Mouse (Mus musculus) liver, embryonic 13.5 days (tissue): Measurements from ENCODE around the gene Aym1. TPM values are rescaled to one million over a fixed set of nuclear protein-coding genes. Genes with fewer than 3 reads are reported as not detected.
"Not testable (repeated sequence)": the region's sequence is repeated elsewhere in the genome, so short reads cannot be mapped to it uniquely, and the experiment has no call there.

Experiments used
- ATAC-seq: fragments of 200-750 bp; cut with Nextera tagmentation; 2 replicates; pipeline ENCODE4 v1.8.0; 2017; ENCODE audit warnings: low read depth, mild to moderate bottlenecking, moderate number of reproducible peaks, moderate library complexity
- DNase-seq: peaks from one replicate; pipeline ENCODE4 v3.0.0; 2022
- H3K27ac ChIP-seq: fragments of 300-500 bp; sonication (generic); 2 replicates; pipeline ENCODE4 v1.5.1; 2015; ENCODE audit warnings: moderate library complexity, mild to moderate bottlenecking, inconsistent platforms
- H3K27me3 ChIP-seq: fragments of 300-500 bp; sonication (generic); 2 replicates; pipeline ENCODE4 v1.6.1; 2015; ENCODE audit warnings: mild to moderate bottlenecking, inconsistent platforms
- H3K36me3 ChIP-seq: fragments of 300-500 bp; sonication (generic); 2 replicates; pipeline ENCODE4 v1.6.1; 2015; ENCODE audit warnings: mild to moderate bottlenecking, inconsistent platforms
- H3K4me1 ChIP-seq: fragments of 300-500 bp; sonication (generic); replicated peaks from 2 replicates; pipeline ENCODE4 v1.6.1; 2015; ENCODE audit warnings: inconsistent platforms
- H3K4me2 ChIP-seq: fragments of 300-500 bp; sonication (generic); 2 replicates; pipeline ENCODE4 v1.6.1; 2015; ENCODE audit warnings: inconsistent platforms, mild to moderate bottlenecking, moderate library complexity
- H3K4me3 ChIP-seq: fragments of 300-500 bp; sonication (generic); replicated peaks from 2 replicates; pipeline ENCODE4 v1.5.1; 2015; ENCODE audit warnings: mild to moderate bottlenecking, inconsistent platforms
- H3K9ac ChIP-seq: fragments of 300-500 bp; sonication (generic); 2 replicates; pipeline ENCODE4 v1.6.1; 2015; ENCODE audit warnings: mild to moderate bottlenecking, inconsistent platforms
- H3K9me3 ChIP-seq: fragments of 300-500 bp; sonication (generic); replicated peaks from 2 replicates; pipeline ENCODE4 v1.6.1; 2016; ENCODE audit warnings: inconsistent platforms
- WGBS: fragments of 180-500 bp; shearing (Covaris S2); methylation state at CpG from one replicate; pipeline ENCODE4 v1.1.7; 2015; ENCODE audit not compliant: insufficient replicate concordance; 5-methylcytosine and 5-hydroxymethylcytosine counted together
- polyA plus RNA-seq: library from polyadenylated mRNA; unstranded; fragments of >200 nt; fragmentation: Nextera tagmentation; extraction: Ambion mirVana; gene quantifications from 2 replicates; pipeline ENCODE4 v1.2.1, GENCODE M21; 2015

Aym1 gene
- polyA plus RNA-seq, 1 experiment from 2014 or later, result not detected

DNA sequence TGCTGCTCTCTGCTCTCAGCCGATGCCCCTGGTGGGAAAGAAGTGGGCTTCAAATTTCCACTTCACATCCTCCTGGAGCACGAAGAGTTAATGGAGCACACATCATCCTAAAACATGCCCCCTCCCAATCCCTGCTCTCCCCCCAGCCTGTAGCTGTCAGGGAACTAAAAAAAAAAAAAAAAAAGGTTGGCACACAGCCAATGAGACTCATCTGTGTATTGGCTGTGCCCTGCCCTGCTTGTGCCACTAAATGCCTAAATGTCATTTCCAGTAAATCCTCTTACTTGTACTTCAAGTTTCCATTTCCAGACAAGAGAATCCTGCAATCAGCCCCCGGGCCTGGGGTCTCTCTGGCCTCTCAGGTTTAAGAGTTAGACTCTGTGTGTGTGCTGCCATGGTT is 562 bp downstream of the Aym1 start:
- H3K36me3 ChIP-seq, result no peaks in the 10 kb centered on the region
- no peak for DNase-seq
- H3K27ac ChIP-seq, result no peak overlapping the region
- no peak overlapping the region for H3K4me3 ChIP-seq
- peaks cover 12% of the 10 kb centered on the region; the same call in 1 of the 2 replicates for H3K27me3 ChIP-seq
- no peak for ATAC-seq
- H3K9ac ChIP-seq, result no peak overlapping the region
- no peaks in the 10 kb centered on the region for H3K4me1 ChIP-seq
- no peaks in the 10 kb centered on the region for H3K9me3 ChIP-seq
- 41% methylated on average over 3 of the region's 3 CpGs for WGBS
- no peak overlapping the region for H3K4me2 ChIP-seq

- 0 out of 2 replicates have a peak, but pooled peaks cover 5% of the 10 kb centered on the region for H3K27me3 ChIP-seq
- H3K4me1 ChIP-seq, result no peaks in the 10 kb centered on the region
- H3K9ac ChIP-seq, result no peak overlapping the region
- no peak overlapping the region for H3K27ac ChIP-seq
- 6% methylated on average over 11 of the region's 11 CpGs for WGBS
- no peak for DNase-seq
- no peaks in the 10 kb centered on the region for H3K36me3 ChIP-seq
- H3K4me3 ChIP-seq, result no peak overlapping the region
- ATAC-seq, result no peak
- no peaks in the 10 kb centered on the region for H3K9me3 ChIP-seq
- no peak overlapping the region for H3K4me2 ChIP-seq
These were observed 1.7 kb downstream of the Aym1 start for GRCm38 (mm10) chr5:113358833-113359232.

GRCm38 (mm10) chr5:113361283-113361682 is 4.2 kb downstream of the Aym1 start:
- H3K36me3 ChIP-seq, result no peaks in the 10 kb centered on the region
- no peak for ATAC-seq
- H3K9ac ChIP-seq, result no peak overlapping the region
- no peaks in the 10 kb centered on the region for H3K9me3 ChIP-seq
- DNase-seq, result no peak
- H3K27ac ChIP-seq, result no peak overlapping the region
- 0 out of 2 replicates have a peak, but pooled peaks cover 6% of the 10 kb centered on the region for H3K27me3 ChIP-seq
- H3K4me1 ChIP-seq, result no peaks in the 10 kb centered on the region
- 71% methylated on average over 7 of the region's 7 CpGs for WGBS
- no peak overlapping the region for H3K4me3 ChIP-seq
- H3K4me2 ChIP-seq, result no peak overlapping the region

GRCm38 (mm10) chr5:113362258-113362996 is 5.3 kb downstream of the Aym1 start:
- Histone ChIP-seq H3K36me3 (no peaks in the 10 kb centered on the region), H3K9ac (no peak overlapping the region)
- ATAC-seq, result no peak

GRCm38 (mm10) chr5:113363177-113363576 is 6.1 kb downstream of the Aym1 start:
- ATAC-seq, result no peak
- no peak for DNase-seq
- Histone ChIP-seq H3K27ac (no peak overlapping the region), H3K9me3 (no peaks in the 10 kb centered on the region), H3K27me3 (peaks cover 11% of the 10 kb centered on the region; the same call in 1 of the 2 replicates), H3K4me2 (no peak overlapping the region), H3K9ac (no peak overlapping the region), H3K36me3 (no peaks in the 10 kb centered on the region), H3K4me1 (no peaks in the 10 kb centered on the region), H3K4me3 (no peak overlapping the region)
- 73% methylated on average over 8 of the region's 8 CpGs for WGBS

More at GRCm38 (mm10) chr5:113362258-113362996, 5.3 kb downstream of the Aym1 start:
- Histone ChIP-seq H3K27ac (no peak overlapping the region), H3K27me3 (peaks cover 11% of the 10 kb centered on the region; the same call in 1 of the 2 replicates), H3K4me1 (no peaks in the 10 kb centered on the region), H3K9me3 (no peaks in the 10 kb centered on the region), H3K4me3 (no peak overlapping the region), H3K4me2 (no peak overlapping the region)
- 59% methylated on average over 9 of the region's 9 CpGs for WGBS
- DNase-seq, result no peak

DNA sequence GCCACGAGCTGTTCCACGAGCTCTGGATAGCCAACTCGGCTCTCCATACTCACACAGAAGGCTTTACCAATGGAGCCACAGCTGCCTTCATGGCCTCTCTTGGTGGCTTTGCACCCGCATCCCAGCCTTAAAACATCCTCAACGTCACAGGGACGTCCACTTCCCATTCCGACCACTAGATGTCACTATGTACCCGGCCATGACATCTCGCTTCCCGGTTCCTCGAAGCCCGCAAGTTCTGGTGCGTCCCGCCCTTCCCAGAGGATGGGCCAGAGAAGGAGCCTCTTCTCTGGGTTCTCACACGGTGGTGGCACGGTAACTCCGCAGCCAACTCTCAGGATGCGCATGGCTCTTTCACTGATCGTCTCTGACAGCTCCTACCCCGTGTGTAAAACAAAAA is 8.8 kb downstream of the Aym1 start:
- Histone ChIP-seq H3K27ac (no peak overlapping the region), H3K27me3 (peaks cover 6% of the 10 kb centered on the region; the same call in 1 of the 2 replicates), H3K9me3 (no peaks in the 10 kb centered on the region), H3K4me3 (no peak overlapping the region), H3K4me2 (no peak overlapping the region), H3K4me1 (no peaks in the 10 kb centered on the region), H3K36me3 (no peaks in the 10 kb centered on the region), H3K9ac (no peak overlapping the region)
- DNase-seq (no peak), ATAC-seq (no peak)
- 5% methylated on average over 20 of the region's 20 CpGs for WGBS

DNA sequence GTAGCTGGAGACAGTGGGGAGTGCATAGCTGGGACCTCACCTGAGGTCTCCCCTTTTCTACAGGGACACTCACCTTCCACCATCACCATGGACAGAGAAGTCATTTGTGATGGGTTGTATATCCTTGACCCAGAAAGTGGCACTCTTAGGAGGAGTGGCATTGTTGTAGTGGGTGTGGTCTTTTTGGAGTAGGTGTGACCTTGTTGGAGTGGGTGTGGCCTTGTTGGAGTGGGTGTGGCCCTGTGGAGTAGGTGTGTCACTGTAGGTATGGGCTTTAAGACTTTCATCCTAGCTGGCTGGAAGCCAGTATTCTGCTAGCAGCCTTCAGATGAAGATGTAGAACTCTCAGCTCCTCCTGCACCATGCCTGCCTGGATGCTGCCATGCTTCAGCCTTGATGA is 10.6 kb downstream of the Aym1 start:
- not testable (repeated sequence) for H3K4me2 ChIP-seq, H3K4me3 ChIP-seq, H3K27me3 ChIP-seq, H3K9ac ChIP-seq, DNase-seq, H3K9me3 ChIP-seq, ATAC-seq, H3K27ac ChIP-seq, H3K4me1 ChIP-seq, H3K36me3 ChIP-seq

DNA sequence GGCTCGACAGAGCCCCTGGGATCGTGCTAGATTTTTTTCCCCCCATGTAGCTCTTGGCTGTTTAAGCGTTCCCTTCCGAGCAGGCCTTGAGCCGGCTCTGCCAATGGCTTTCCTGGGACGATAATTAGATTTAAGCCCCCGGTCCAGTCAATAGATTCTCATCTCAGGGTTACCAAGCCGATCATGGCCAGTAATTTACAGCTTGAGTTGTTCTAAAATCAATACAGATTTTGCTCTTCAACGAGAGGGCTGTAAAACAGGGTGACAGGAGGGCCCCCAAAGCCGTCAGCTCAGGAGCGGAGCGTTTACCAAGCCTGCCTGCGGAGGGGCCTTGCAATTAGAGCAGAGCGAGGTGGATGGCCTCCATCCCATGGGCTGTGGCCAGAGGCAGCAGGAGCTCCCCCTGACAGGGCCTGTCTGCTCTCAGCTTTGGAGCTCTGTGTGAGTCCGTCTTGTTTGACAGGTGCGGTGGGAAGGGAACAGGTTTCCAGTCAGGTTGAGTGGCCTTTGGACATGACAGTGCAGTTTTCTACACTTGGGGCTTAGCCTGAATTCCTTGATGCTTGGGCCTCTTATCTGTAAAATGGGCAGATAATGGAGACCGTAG is 12.3 kb downstream of the Aym1 start:
- peaks cover 9% of the 10 kb centered on the region; the same call in 1 of the 2 replicates for H3K27me3 ChIP-seq
- no peaks in the 10 kb centered on the region for H3K36me3 ChIP-seq
- H3K4me1 ChIP-seq, result no peaks in the 10 kb centered on the region
- no peak for DNase-seq
- WGBS, result 67% methylated on average over 17 of the region's 17 CpGs
- H3K9me3 ChIP-seq, result no peaks in the 10 kb centered on the region
- H3K4me2 ChIP-seq, result no peak overlapping the region
- H3K27ac ChIP-seq, result no peak overlapping the region
- no peak overlapping the region for H3K4me3 ChIP-seq
- ATAC-seq, result no peak
- no peak overlapping the region for H3K9ac ChIP-seq

DNA sequence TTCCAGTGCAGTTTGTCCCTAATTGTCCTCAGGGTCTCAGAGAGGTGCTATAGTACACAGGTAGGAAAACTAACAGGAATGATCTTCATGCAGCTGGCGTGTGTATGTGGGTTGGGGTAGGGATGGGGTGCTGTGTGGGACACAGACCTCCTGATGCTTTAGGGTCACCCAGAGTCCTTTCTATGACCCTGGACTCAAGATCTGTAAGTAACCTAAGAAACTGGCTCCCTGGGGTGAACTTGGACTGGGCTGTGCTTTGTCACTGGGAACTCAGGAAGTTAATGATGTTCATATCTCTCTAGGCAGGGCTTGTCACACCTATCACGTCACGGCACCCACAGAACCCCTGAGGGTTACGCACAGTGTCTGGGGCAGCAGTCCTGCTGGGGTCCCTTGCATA is 15.4 kb downstream of the Aym1 start:
- Histone ChIP-seq H3K4me1 (no peaks in the 10 kb centered on the region), H3K9ac (no peak overlapping the region), H3K4me2 (no peak overlapping the region), H3K4me3 (no peak overlapping the region), H3K36me3 (no peaks in the 10 kb centered on the region), H3K27me3 (0 out of 2 replicates have a peak, but pooled peaks cover 3% of the 10 kb centered on the region), H3K27ac (no peak overlapping the region), H3K9me3 (no peaks in the 10 kb centered on the region)
- ATAC-seq (no peak), DNase-seq (no peak)
- 49% methylated on average over 4 of the region's 4 CpGs for WGBS

DNA sequence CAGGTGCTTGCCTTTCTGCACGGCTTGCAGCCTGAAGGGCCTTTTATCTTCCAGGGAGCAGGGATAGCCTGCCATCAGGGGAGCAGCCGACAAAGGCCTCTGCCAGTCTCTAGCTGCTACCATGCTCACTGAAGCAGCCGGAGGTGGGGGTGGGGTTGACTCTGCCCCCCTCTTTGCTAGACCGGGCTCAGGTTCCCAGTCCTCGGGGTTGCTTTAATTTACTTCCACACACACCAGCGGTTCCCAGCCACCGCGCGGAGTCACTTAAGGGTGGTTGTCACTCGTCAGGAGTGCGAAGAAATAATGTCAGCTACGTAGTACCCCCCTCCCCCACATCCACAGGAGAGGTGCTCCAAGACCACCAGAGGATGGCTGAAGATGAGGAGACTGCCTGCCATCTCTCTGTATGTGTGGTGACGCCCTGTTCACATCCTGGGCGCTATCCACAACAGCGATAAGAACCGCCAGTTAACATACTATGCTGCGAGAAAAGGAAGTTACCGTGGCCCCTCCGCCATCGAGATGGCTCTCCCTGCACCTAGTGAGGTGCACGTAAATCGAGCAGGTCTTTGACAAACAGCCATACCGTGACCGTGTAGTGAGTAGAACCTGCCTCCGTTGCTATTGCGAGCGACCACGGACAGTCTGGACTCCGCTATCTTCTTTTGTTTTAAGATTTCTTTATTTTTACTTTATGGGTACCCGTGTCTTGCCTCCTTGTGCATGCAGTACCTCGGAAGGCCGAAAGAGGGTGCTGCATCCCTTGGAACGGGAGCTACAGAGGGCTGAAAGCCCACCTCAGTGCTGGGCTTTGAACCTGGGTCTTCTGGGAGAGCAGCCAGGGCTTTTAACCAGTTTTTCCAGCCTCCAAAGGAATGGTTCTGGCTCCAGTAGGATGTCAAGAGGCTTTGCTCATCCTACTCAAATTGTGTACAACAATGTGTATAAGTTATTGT is 16.2 kb downstream of the Aym1 start:
- WGBS, result 6% methylated on average over 33 of the region's 33 CpGs
- Histone ChIP-seq H3K27me3 (0 out of 2 replicates have a peak, but pooled peaks cover 3% of the 10 kb centered on the region), H3K4me2 (no peak overlapping the region), H3K4me1 (no peaks in the 10 kb centered on the region), H3K9me3 (no peaks in the 10 kb centered on the region), H3K9ac (no peak overlapping the region), H3K36me3 (no peaks in the 10 kb centered on the region), H3K4me3 (no peak overlapping the region), H3K27ac (no peak overlapping the region)
- no peak for DNase-seq
- no peak for ATAC-seq

DNA sequence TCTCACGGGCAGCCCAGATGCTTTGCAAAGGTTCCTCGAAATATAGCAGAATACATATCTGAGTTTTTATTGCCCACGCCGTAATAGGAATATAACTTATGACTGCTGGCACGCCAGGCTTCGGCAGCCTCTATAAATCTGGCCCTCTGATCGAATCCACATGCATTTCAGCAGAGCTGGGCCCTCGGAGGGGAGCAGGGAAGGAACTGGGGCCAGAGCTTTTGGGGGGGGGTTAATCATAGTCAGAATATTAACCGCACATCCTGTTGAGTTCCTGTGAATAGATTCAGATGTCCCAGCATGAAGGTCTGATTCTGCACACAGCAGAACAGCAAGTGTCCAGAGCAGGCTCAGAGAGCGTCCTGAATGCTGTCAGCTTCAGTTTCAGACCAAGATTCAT is 17.2 kb downstream of the Aym1 start:
- H3K4me2 ChIP-seq, result no peak overlapping the region
- WGBS, result 65% methylated on average over 10 of the region's 10 CpGs
- H3K4me1 ChIP-seq, result no peaks in the 10 kb centered on the region
- no peak for ATAC-seq
- no peak overlapping the region for H3K27ac ChIP-seq
- H3K27me3 ChIP-seq, result 0 out of 2 replicates have a peak, but pooled peaks cover 3% of the 10 kb centered on the region
- no peak overlapping the region for H3K4me3 ChIP-seq
- H3K36me3 ChIP-seq, result no peaks in the 10 kb centered on the region
- no peak for DNase-seq
- no peaks in the 10 kb centered on the region for H3K9me3 ChIP-seq
- H3K9ac ChIP-seq, result no peak overlapping the region
